Mouse (Mus musculus) spleen, postnatal 14 days (tissue): ENCODE data around the gene Gsap.
A peak's percentile ranks its signal among the peaks of the same experiment; 100 is the strongest.
"Not testable (repeated sequence)": the region's sequence is repeated elsewhere in the genome, so short reads cannot be mapped to it uniquely, and the experiment has no call there.

Source experiments
- DNase-seq, 2 experiments: peaks; one replicate each; pipeline ENCODE4 v3.0.0; 2021 to 2022; ENCODE audit warnings: low spot score in 2 of 2

Gsap gene

DNA sequence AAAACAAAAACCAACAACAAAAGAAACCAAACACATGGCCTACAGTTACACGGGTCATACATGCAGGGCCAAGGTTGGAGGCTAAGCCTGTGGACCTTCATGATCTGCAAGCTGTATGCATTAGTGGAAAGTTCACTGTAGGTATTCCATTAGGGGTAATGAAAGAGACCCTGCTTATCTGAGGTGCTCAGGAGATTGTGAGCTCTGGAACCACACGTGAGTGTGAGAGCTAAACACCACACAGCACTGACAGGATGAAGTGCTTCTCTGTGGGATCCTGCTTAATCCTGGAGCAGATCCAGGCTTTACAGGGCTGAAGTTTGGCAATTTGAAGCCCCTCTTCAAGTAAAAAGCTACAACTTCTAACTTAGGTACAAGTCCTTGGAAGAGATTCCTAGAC, 134.1 kb downstream of the Gsap start:
- DNase-seq, result no peak

DNA sequence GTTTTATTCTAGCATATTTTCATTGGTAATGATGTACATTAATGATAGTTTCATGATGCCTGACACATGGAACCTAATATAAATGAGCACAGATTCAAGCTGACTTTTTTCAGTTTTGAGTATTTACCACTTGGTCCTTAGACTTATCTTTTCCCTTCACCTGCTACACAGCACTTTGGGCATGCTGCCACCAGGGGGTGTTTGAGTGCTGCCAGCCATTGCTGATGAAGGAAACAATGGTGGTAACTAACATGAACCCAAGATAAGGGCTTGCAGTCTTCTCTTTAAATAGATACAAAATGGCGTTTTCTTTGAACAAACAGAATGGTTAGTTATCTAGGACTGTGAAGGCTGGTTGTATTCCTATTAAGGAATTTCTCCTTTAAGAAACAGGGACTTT, 140.4 kb downstream of the Gsap start:
- peak; percentile 65 to 79 for DNase-seq

DNA sequence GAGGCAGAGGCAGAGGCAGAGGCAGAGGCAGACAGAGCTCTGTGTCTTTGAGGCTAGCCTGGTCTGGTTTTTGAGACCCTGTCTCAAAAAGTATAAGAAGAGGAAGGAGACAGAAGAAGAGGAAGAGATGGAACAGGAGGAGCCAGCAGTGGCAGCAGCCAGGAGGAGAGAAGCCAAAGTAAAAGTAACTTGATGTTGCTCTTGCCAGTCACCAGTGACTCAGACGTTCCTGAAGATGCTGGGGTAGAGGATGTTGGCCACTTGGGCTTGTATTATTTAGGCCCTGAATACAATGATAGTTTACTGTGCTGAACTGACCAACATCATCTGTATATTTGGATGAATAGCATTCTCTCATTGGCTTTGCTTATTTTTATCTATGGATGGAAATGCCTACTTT, 142.5 kb downstream of the Gsap start:
- no peak for DNase-seq

DNA sequence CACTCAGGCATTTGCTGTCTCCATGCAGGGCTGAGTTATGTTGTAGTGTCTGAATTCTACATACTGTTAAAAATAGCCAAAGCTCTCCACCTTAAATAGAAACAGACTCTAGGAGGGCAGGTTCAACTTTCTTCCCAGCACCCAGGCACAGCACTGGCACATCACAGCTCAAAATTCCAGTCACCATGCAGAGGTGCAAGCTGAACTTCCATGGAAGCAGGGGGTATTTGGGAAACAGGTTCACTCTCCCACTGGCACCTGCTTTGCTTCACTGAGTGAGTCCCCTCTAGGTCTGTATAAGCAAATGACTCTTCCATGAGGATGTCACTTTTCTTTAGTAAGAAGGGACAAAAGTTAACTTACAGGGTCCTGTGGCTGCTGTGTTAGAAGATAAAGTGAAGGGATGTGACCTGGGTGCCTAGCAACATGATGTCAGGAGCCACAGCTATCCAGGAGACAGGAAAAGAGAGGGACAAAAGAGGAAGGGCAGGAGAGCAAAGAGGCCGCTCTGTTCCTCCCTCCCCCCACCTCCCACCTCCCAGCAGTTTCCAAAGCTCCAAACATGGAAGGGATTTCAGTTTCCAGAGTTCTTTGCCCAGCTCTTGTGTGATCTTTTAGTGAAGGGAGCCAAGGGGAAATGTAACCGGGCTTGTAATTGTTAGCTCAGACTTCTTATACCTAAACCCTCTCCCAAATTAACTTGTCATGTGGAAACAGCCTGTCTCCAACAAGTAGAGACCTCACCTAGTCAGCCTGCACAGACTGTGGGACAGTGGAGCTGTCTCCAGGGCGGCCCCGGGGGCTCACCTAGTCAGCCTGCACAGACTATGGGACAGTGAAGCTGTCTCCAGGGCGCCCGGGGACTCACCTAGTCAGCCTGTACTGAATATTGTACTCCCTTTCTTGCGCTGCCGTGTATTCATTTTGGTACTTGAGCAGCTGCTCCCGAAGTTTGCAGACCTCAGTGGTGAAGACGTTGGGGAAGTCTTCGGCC, 143.9 kb downstream of the Gsap start:
- no peak for DNase-seq

DNA sequence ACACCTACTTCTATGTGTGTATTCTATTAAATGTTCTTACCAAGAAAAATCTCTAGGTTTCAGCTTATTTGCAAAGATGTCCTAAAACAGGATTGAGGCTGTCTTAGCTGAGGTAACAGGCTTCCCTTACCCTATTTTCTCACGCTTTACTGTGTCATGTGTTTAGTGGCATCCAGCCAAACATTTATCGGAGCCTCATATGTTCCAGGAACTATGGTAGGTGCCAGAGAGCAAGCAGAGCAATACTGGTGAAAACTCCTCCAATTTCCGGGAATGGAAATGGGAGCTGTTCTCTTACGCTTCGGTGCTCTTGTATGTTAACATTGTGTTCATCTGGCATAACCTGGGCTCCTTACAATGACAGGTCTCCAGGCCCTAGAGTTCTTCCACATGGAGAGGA, 145.6 kb downstream of the Gsap start:
- no peak for DNase-seq

DNA sequence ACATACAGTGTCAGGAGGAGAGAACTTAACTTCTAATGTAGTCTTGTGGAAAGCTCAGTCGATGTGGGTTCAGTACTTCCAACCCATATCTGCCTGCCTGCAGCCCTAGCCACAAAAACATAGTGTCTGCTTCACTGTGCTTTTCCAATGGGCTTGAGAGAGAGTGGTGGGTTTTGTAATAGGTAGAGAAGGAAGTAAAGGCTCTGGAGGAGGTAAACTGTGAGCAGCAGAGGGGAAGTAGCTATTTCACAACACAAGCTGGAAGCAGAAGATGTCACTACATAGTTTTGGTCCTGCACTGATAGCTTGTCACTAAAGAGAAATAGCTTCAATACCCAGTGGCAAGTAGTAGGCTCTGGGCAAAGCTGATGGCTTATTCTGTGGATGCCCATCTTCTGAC, 146.1 kb downstream of the Gsap start:
- no peak for DNase-seq

DNA sequence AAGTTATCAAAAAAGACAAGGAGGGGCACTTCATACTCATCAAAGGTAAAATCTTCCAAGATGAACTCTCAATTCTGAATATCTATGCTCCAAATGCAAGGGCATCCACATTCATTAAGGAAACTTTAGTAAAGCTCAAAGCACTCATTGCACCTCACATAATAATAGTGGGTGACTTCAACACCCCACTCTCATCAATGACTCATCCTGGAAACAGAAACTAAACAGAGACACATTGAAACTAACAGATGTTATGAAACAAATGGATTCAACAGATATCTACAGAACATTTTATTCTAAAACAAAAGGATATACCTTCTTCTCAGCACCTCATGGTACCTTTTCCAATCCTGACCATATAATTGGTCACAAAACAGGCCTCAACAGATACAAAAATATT, 156.2 kb downstream of the Gsap start:
- DNase-seq, result not testable (repeated sequence)

DNA sequence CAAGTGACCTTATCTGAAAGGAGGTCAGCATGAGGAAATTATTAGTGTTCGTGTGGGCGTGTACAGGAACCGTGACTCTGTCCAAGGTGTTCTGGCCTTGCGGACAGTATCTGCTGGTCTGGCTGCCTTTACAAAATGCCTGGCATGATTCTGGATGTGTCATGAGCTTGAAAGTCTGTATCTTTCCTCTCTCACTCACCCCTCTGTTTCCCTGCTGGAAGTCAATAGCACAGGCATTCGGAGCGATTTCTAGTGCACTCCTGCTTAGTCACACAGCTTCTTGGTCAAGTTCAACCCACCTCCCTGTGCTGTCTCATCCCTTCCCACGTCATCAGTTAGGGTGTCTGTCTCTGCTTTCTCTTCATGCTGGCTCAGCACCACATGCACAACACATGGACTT, 162.3 kb downstream of the Gsap start:
- no peak for DNase-seq

DNA sequence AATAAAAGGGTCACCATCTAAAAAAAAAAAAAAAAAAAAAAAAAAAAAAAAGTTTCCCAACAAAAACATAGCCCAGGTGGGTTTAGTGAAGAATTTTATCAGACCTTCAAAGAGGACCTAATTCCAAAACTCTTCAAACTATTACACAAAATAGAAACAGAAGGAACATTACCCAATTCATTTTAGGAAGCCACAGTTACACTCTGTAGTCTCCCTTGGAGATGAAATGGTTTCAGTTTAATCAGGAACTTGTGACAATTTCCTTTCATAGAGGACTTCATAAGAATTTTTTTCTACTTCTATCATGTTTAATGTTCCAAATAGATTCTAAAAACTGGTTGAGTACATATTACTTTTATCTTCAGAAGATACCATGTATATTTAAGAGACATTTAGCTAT, 165.6 kb downstream of the Gsap start:
- no peak for DNase-seq

DNA sequence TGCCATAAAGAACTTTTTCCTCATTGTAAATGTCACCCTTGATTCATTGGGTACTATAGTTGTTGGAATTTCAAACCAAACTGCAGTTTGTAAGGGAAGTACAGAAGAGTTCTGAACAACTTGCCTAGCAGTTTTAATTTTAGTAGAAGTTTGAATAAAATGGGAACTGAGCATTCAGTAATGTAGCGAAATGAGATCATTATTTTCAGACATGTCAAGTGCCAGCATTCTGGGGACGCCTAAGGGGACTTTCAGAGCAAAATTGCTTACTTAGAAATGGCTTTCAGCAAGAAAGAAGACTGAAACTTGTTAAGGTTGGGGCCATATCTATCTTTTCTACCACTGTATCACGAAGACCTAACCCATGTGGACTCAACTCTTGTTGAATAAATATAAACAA, 172.6 kb downstream of the Gsap start:
- no peak for DNase-seq

DNA sequence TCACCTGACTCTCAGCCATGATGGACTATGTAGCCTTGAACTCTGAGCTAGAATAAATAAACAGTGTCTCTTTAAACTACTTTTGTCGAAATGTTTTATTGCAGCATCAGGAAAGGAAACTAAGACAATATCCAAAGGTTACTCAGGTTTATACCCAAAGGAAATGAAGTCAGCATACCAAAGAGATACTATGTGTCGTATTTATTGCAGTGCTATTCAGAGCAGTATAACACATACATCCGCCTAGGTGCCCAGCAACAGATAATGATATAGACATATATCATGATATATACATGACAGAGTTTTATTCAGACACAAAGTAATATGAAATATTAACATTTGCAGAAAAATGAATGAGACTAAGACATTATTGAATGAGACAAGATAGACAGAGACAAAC, 177.3 kb downstream of the Gsap start:
- DNase-seq, result no peak
